Mouse (Mus musculus) C2C12 (cell line): Measurements from ENCODE around the gene Mvd. TPM values are rescaled to one million over a fixed set of nuclear protein-coding genes. Genes with fewer than 3 reads are reported as not detected.

Source experiments
- H3K27me3 ChIP-seq: one replicate; pipeline ENCODE4 v1.6.1; 2011; ENCODE audit not compliant: control insufficient read depth, insufficient read depth, insufficient read length
- H3K36me3 ChIP-seq: one replicate; pipeline ENCODE4 v1.6.1; 2011; ENCODE audit not compliant: control insufficient read depth, insufficient read depth
- H3K4me3 ChIP-seq: one replicate; pipeline ENCODE4 v1.5.1; 2011; ENCODE audit warnings: mild to moderate bottlenecking, control low read depth; ENCODE audit not compliant: poor library complexity, insufficient read depth, severe bottlenecking
- H3K79me2 ChIP-seq: one replicate; pipeline ENCODE4 v1.6.1; 2011; ENCODE audit not compliant: control insufficient read depth, insufficient read depth
- H3K79me3 ChIP-seq: one replicate; pipeline ENCODE4 v1.6.1; 2011; ENCODE audit warnings: low read depth, control low read depth
- H3ac ChIP-seq: one replicate; pipeline ENCODE3; 2011; ENCODE audit warnings: low read depth; ENCODE audit not compliant: control insufficient read depth, insufficient read length
- CEBPB ChIP-seq: IDR thresholded peaks from one replicate; pipeline ENCODE4 v1.6.1; 2011; ENCODE audit warnings: low read depth, mild to moderate bottlenecking, control low read depth, moderate library complexity
- CTCF ChIP-seq: IDR thresholded peaks from one replicate; pipeline ENCODE4 v1.5.1; 2011; ENCODE audit not compliant: control insufficient read depth, insufficient read depth, insufficient read length
- FOSL1 ChIP-seq: IDR thresholded peaks from one replicate; pipeline ENCODE4 v1.8.0; 2011; ENCODE audit warnings: mild to moderate bottlenecking, low read length; ENCODE audit not compliant: poor library complexity, insufficient read depth, severe bottlenecking
- MAX ChIP-seq: IDR thresholded peaks from one replicate; pipeline ENCODE4 v1.6.1; 2011; ENCODE audit warnings: mild to moderate bottlenecking, control low read depth
- MYOD1 ChIP-seq: IDR thresholded peaks from one replicate; pipeline ENCODE4 v1.6.1; 2011; ENCODE audit warnings: low read depth; ENCODE audit not compliant: control insufficient read depth, insufficient read length
- MYOG ChIP-seq: IDR thresholded peaks from one replicate; pipeline ENCODE4 v1.6.1; 2011; ENCODE audit not compliant: control insufficient read depth, insufficient read length; ENCODE audit errors: extremely low read depth
- USF1 ChIP-seq: IDR thresholded peaks from one replicate; pipeline ENCODE4 v1.6.1; 2011; ENCODE audit warnings: low read depth, mild to moderate bottlenecking, control low read depth, moderate library complexity
- polyA plus RNA-seq: library from polyadenylated mRNA; unstranded; fragments of >200 nt; fragmentation: generic; extraction: Trizol; gene quantifications from one replicate; pipeline ENCODE4 v1.2.1, GENCODE M21; 2012; ENCODE audit warnings: missing spikeins

The Mvd gene
- polyA plus RNA-seq, 1 experiment, result 38.3 TPM

- no peaks in the 10 kb centered on the region for H3K79me2 ChIP-seq
- TF ChIP-seq CEBPB (no peak), MYOG (no peak), FOSL1 (no peak), MYOD1 (no peak), MAX (no peak), CTCF (no peak), USF1 (no peak)
Measured at GRCm38 (mm10) chr8:122428163-122428562, 15.1 kb downstream of the Mvd start.

GRCm38 (mm10) chr8:122427607-122428006 lies 15.6 kb downstream of the Mvd start:
- no peak overlapping the region for H3K4me3 ChIP-seq
- H3ac ChIP-seq, result no peak overlapping the region
- H3K36me3 ChIP-seq, result no peaks in the 10 kb centered on the region
- H3K79me2 ChIP-seq, result no peaks in the 10 kb centered on the region
- H3K79me3 ChIP-seq, result no peaks in the 10 kb centered on the region
- TF ChIP-seq CTCF (no peak), MAX (no peak), MYOG (no peak), CEBPB (no peak), USF1 (no peak), MYOD1 (no peak), FOSL1 (no peak)
- peaks cover 3% of the 10 kb centered on the region for H3K27me3 ChIP-seq

More at GRCm38 (mm10) chr8:122428163-122428562, 15.1 kb downstream of the Mvd start:
- H3K27me3 ChIP-seq, result peaks cover 3% of the 10 kb centered on the region
- H3K79me3 ChIP-seq, result no peaks in the 10 kb centered on the region
- no peak overlapping the region for H3ac ChIP-seq
- no peak overlapping the region for H3K4me3 ChIP-seq
- H3K36me3 ChIP-seq, result no peaks in the 10 kb centered on the region

GRCm38 (mm10) chr8:122426145-122426544 lies 17.1 kb downstream of the Mvd start:
- H3K27me3 ChIP-seq, result peaks cover 3% of the 10 kb centered on the region
- H3K79me3 ChIP-seq, result no peaks in the 10 kb centered on the region
- no peaks in the 10 kb centered on the region for H3K79me2 ChIP-seq
- H3K4me3 ChIP-seq, result no peak overlapping the region
- no peaks in the 10 kb centered on the region for H3K36me3 ChIP-seq
- H3ac ChIP-seq, result no peak overlapping the region
- TF ChIP-seq MYOD1 (no peak), USF1 (no peak), CTCF (no peak), CEBPB (no peak)

GRCm38 (mm10) chr8:122423659-122424058 lies 19.6 kb downstream of the Mvd start:
- Histone ChIP-seq H3K79me2 (no peaks in the 10 kb centered on the region), H3K27me3 (peaks cover 2% of the 10 kb centered on the region), H3K4me3 (no peak overlapping the region), H3K79me3 (no peaks in the 10 kb centered on the region), H3ac (no peak overlapping the region), H3K36me3 (peaks cover 2% of the 10 kb centered on the region)
- TF ChIP-seq CEBPB, result no peak
- no peak for TF ChIP-seq MYOD1
- TF ChIP-seq MYOG, result no peak
- no peak for TF ChIP-seq USF1
- no peak for TF ChIP-seq FOSL1
- no peak for TF ChIP-seq MAX
- TF ChIP-seq CTCF, result no peak

- Histone ChIP-seq H3ac (no peak overlapping the region), H3K79me3 (no peaks in the 10 kb centered on the region), H3K36me3 (peaks cover 6% of the 10 kb centered on the region), H3K27me3 (no peaks in the 10 kb centered on the region), H3K79me2 (no peaks in the 10 kb centered on the region), H3K4me3 (no peak overlapping the region)
- no peak for TF ChIP-seq CEBPB
- TF ChIP-seq MAX, result no peak
Measured at GRCm38 (mm10) chr8:122423217-122423616, 20.0 kb downstream of the Mvd start.

GRCm38 (mm10) chr8:122421376-122422070 lies 21.7 kb downstream of the Mvd start, which contains the start of gene Il17c:
TSS of gene Il17c (plus strand) at chr8:122422020.
- Histone ChIP-seq H3K79me2 (no peaks in the 10 kb centered on the region), H3K27me3 (no peaks in the 10 kb centered on the region), H3K79me3 (no peaks in the 10 kb centered on the region), H3K4me3 (no peak within 1 kb of the TSS), H3K36me3 (peaks cover 14% of the 10 kb centered on the region), H3ac (no peak within 1 kb of the TSS)
- TF ChIP-seq FOSL1, result no peak
- TF ChIP-seq MYOD1, result no peak
- TF ChIP-seq MAX, result no peak
- no peak for TF ChIP-seq CEBPB
